Mouse (Mus musculus): ENCODE data around the gene Gm49776.
"Not testable (repeated sequence)": the region's sequence is repeated elsewhere in the genome, so short reads cannot be mapped to it uniquely, and the experiment has no call there.

The Gm49776 gene

GRCm38 (mm10) chr16:18203430-18204091 is 54.6 kb downstream of the Gm49776 start:
- DNase-seq (ENCODE audit: low read depth, low spot score) = no peak

- no peak for DNase-seq (ENCODE audit: low read depth, low spot score)
Measured at GRCm38 (mm10) chr16:18202061-18202460, 56.1 kb downstream of the Gm49776 start.

- DNase-seq (ENCODE audit: low read depth, low spot score) = no peak
Measured at GRCm38 (mm10) chr16:18201620-18202019, 56.5 kb downstream of the Gm49776 start.

GRCm38 (mm10) chr16:18200062-18200461 is 58.1 kb downstream of the Gm49776 start:
- DNase-seq (ENCODE audit: low read depth, low spot score) = no peak

- DNase-seq (ENCODE audit: low read depth, low spot score) = no peak
Measured at GRCm38 (mm10) chr16:18198365-18199098, 59.6 kb downstream of the Gm49776 start.

GRCm38 (mm10) chr16:18197881-18198280 is 60.2 kb downstream of the Gm49776 start:
- no peak for DNase-seq (ENCODE audit: low read depth, low spot score)

GRCm38 (mm10) chr16:18195561-18195960 is 62.6 kb downstream of the Gm49776 start:
- not testable (repeated sequence) for DNase-seq (ENCODE audit: low read depth, low spot score)

Measured in skeletal muscle tissue, adult 2 months (tissue).